Mouse (Mus musculus): ENCODE results near the gene Ggt6. TPM values are rescaled to one million over a fixed set of nuclear protein-coding genes. Genes with fewer than 3 reads are reported as not detected.

The Ggt6 gene
- total and polyA plus RNA-seq, 2 experiments from 2014 or later, result not detected

DNA sequence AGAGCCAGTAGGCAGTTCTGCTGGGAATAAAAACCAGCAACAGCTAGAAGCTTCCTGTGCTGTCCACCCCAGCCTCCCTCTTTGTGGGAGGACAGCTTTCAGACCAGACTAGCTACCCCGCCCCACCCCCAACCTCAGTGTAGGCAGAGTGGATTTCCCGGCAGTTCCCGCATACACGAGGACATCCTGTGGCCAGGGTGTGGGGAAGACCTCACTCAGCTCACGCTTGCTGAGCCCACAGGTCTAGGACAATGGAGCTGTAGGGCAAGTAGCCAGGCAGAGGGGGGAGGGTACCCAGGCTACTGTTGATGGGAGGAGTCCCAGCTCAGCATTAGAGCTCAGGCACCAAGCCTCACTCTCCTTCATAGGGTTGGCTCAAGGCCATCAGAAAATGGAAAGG, 33.9 kb downstream of the Ggt6 start:
- no peaks in the 10 kb centered on the region for H3K9me3 ChIP-seq (ENCODE audit: low read length)
- H3K36me3 ChIP-seq (ENCODE audit: insufficient read depth), result peaks cover 34% of the 10 kb centered on the region; the same call in 1 of the 2 replicates
- no peaks in the 10 kb centered on the region for H3K27me3 ChIP-seq (ENCODE audit: insufficient read depth, low read length)
- no peak for DNase-seq
- no peaks in the 10 kb centered on the region for H3K4me1 ChIP-seq (ENCODE audit: insufficient read depth)
- H3K4me2 ChIP-seq (ENCODE audit: low read depth), result no peak overlapping the region
- no peak overlapping the region for H3K9ac ChIP-seq
- no peak for ATAC-seq
- H3K27ac ChIP-seq (ENCODE audit: low read depth, low read length), result no peak overlapping the region
- WGBS, result 19% methylated on average over 5 of the region's 5 CpGs
- no peak overlapping the region for H3K4me3 ChIP-seq (ENCODE audit: low read depth, low read length)
- no peak for TF ChIP-seq CTCF (IDR thresholded peaks at IDR 0.05; ENCODE audit: low read depth)

DNA sequence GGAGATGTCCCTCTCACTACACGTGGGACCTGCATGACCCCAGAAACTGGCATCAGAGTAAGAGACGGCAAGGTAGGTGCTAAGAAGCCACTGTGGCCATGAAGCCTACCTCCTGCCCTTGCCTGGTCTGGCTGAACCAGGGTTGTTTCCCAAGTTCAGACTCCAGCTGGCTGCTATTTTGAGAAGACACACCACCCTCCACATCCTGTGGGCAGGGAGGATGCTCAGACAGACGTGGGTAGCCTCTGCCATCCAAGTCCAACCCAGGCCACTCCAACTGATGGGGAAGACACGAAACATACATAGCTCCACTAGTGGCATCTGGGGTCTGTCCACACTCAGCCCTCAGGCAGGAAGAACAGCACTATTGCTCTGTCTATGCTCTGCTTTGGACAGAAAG, 34.7 kb downstream of the Ggt6 start:
- no peak for TF ChIP-seq CTCF (IDR thresholded peaks at IDR 0.05; ENCODE audit: low read depth)
- Histone ChIP-seq H3K4me3 (ENCODE audit: low read depth, low read length) (no peak overlapping the region), H3K36me3 (ENCODE audit: insufficient read depth) (peaks cover 33% of the 10 kb centered on the region; the same call in 1 of the 2 replicates), H3K4me1 (ENCODE audit: insufficient read depth) (no peaks in the 10 kb centered on the region), H3K4me2 (ENCODE audit: low read depth) (no peak overlapping the region), H3K9ac (no peak overlapping the region), H3K27ac (ENCODE audit: low read depth, low read length) (no peak overlapping the region), H3K27me3 (ENCODE audit: insufficient read depth, low read length) (no peaks in the 10 kb centered on the region), H3K9me3 (ENCODE audit: low read length) (no peaks in the 10 kb centered on the region)
- ATAC-seq (no peak), DNase-seq (no peak)
- WGBS, result 63% methylated on average over 4 of the region's 4 CpGs

DNA sequence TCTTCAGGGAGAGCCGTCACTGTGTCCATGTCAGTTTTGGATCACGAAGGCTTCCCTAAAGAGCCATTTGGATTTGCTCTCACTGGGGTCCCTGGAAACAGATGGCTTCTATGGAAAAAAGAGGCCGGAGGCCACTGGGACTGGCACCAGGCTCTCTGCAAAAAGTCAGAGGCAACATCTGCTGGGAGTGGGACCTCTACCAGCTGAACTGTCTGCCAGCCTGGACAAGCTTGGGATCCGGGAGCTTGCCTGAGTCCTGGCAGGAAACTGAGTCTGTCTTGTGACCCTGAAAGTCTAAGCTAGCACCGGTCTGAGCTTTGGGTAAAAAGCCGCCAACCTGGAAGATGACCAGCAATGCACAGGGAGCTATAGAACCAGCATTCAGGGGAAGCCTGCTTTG, 36.1 kb downstream of the Ggt6 start:
- Histone ChIP-seq H3K27me3 (ENCODE audit: insufficient read depth, low read length) (no peaks in the 10 kb centered on the region), H3K4me1 (ENCODE audit: insufficient read depth) (no peaks in the 10 kb centered on the region), H3K36me3 (ENCODE audit: insufficient read depth) (peaks cover 25% of the 10 kb centered on the region; the same call in 1 of the 2 replicates), H3K4me2 (ENCODE audit: low read depth) (no peak overlapping the region), H3K4me3 (ENCODE audit: low read depth, low read length) (no peak overlapping the region), H3K9me3 (ENCODE audit: low read length) (no peaks in the 10 kb centered on the region), H3K9ac (no peak overlapping the region), H3K27ac (ENCODE audit: low read depth, low read length) (no peak overlapping the region)
- TF ChIP-seq CTCF (IDR thresholded peaks at IDR 0.05; ENCODE audit: low read depth), result no peak
- ATAC-seq, result no peak
- 67% methylated on average over 6 of the region's 6 CpGs for WGBS
- no peak for DNase-seq

DNA sequence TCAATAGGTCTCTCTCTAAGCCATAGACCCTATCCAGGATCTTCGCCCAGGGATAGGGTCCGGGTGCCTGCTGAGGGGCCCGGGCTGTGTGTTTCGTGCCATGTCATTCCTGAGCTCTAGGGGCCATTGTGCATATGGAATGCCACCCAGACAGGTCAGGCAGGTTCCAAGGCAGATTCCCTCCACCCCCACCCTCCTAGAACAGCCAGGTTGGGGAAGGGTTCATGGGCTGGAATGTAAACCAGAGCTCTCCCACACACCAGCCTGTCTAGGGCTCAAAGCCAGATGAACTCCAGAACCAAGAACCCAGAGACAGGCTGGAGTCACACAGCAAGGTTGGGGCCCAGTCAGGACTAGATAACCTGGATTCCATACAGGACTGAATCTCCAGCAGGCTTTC, 38.2 kb downstream of the Ggt6 start:
- peaks cover 25% of the 10 kb centered on the region; the same call in 1 of the 2 replicates for H3K36me3 ChIP-seq (ENCODE audit: insufficient read depth)
- no peaks in the 10 kb centered on the region for H3K4me1 ChIP-seq (ENCODE audit: insufficient read depth)
- H3K4me3 ChIP-seq (ENCODE audit: low read depth, low read length), result no peak overlapping the region
- WGBS, result 85% methylated on average over 4 of the region's 4 CpGs
- H3K9me3 ChIP-seq (ENCODE audit: low read length), result no peaks in the 10 kb centered on the region
- ATAC-seq (no peak), DNase-seq (no peak)
- H3K27me3 ChIP-seq (ENCODE audit: insufficient read depth, low read length), result no peaks in the 10 kb centered on the region
- H3K9ac ChIP-seq, result no peak overlapping the region
- H3K27ac ChIP-seq (ENCODE audit: low read depth, low read length), result no peak overlapping the region
- no peak overlapping the region for H3K4me2 ChIP-seq (ENCODE audit: low read depth)
- TF ChIP-seq CTCF (IDR thresholded peaks at IDR 0.05; ENCODE audit: low read depth), result no peak

DNA sequence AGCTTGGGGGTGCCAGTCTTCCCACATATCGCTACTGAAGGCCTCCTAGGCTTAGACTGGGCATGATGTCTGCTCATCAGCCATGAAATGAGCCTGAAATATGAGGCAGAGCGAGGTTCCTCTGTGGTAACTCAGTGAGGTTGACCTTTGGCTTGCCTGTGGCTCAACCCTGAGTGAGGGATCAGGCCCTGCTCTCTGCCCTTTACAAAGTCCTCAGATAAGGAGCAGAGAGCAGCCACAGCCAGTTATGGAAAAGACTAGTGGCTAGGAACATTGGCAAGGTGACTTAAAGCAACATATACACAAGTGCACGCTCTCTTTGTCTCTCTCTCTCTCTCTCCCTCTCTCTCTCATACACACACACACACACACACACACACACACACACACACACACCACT, 39.6 kb downstream of the Ggt6 start:
- TF ChIP-seq CTCF (IDR thresholded peaks at IDR 0.05; ENCODE audit: low read depth), result no peak
- WGBS, result 81% methylated on average over 3 of the region's 3 CpGs
- ATAC-seq, result no peak

DNA sequence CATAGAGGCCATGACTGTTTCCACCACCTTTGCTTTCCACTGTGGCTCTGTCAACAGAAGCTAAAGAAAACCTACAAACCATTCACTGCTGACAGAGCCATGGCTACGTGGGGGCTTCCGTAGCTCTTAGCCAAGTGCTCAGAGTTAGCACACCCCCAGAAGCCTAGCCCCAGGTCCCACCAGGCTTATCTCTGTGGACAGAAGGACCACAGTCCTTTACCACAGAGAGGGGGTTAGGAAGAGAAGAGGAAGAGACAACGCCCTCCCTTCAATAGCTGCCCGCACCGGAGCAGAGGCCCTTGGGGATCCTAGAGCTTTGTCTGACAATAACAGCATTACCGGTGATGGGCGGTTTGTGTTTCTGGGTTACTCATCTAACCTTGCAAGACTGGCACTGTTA, 40.1 kb downstream of the Ggt6 start:
- ATAC-seq (no peak), DNase-seq (no peak)
- Histone ChIP-seq H3K27ac (ENCODE audit: low read depth, low read length) (no peak overlapping the region), H3K36me3 (ENCODE audit: insufficient read depth) (peaks cover 22% of the 10 kb centered on the region; the same call in 1 of the 2 replicates), H3K4me3 (ENCODE audit: low read depth, low read length) (no peak overlapping the region), H3K27me3 (ENCODE audit: insufficient read depth, low read length) (no peaks in the 10 kb centered on the region), H3K9me3 (ENCODE audit: low read length) (no peaks in the 10 kb centered on the region), H3K4me2 (ENCODE audit: low read depth) (no peak overlapping the region), H3K4me1 (ENCODE audit: insufficient read depth) (no peaks in the 10 kb centered on the region), H3K9ac (no peak overlapping the region)
- TF ChIP-seq CTCF (IDR thresholded peaks at IDR 0.05; ENCODE audit: low read depth), result no peak
- WGBS, result 86% methylated on average over 7 of the region's 7 CpGs

More for the DNA sequence above, 39.6 kb downstream of the Ggt6 start:
- no peak for DNase-seq
- no peak overlapping the region for H3K4me2 ChIP-seq (ENCODE audit: low read depth)
- H3K36me3 ChIP-seq (ENCODE audit: insufficient read depth), result peaks cover 23% of the 10 kb centered on the region; the same call in 1 of the 2 replicates
- H3K27ac ChIP-seq (ENCODE audit: low read depth, low read length), result no peak overlapping the region
- no peaks in the 10 kb centered on the region for H3K27me3 ChIP-seq (ENCODE audit: insufficient read depth, low read length)
- H3K9me3 ChIP-seq (ENCODE audit: low read length), result no peaks in the 10 kb centered on the region
- H3K9ac ChIP-seq, result no peak overlapping the region
- H3K4me3 ChIP-seq (ENCODE audit: low read depth, low read length), result no peak overlapping the region
- H3K4me1 ChIP-seq (ENCODE audit: insufficient read depth), result no peaks in the 10 kb centered on the region

DNA sequence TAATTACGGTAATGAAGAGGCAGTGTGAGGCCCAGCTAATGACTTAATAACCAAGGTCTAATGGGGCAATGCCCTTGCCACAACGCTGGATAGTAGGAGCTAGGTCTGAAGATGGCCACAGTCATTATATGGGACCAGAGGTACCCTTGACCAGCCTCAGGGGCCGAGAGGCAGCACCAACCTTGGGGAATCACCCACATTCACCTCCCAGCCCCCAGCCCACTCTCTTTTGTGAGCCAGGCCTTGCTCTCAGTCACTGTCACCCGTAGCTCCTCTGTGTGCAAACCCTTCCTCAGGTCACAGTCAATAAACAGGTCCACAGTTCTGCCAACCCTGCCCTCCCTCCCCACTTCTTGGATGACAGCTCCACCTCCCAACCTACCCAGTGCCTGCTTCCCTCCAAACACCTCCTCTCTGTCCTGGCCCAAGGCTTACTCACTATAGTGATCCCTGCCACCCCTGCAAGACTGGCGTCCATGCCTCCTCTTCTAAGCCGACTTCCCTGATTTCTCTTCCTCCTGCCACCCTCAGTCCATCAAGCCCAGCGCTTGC, 40.8 kb downstream of the Ggt6 start:
- no peaks in the 10 kb centered on the region for H3K9me3 ChIP-seq (ENCODE audit: low read length)
- ATAC-seq, result no peak
- no peak overlapping the region for H3K4me3 ChIP-seq (ENCODE audit: low read depth, low read length)
- H3K9ac ChIP-seq, result no peak overlapping the region
- no peak overlapping the region for H3K27ac ChIP-seq (ENCODE audit: low read depth, low read length)
- DNase-seq, result no peak
- no peaks in the 10 kb centered on the region for H3K4me1 ChIP-seq (ENCODE audit: insufficient read depth)
- 82% methylated on average over 7 of the region's 7 CpGs for WGBS
- no peak overlapping the region for H3K4me2 ChIP-seq (ENCODE audit: low read depth)
- TF ChIP-seq CTCF (IDR thresholded peaks at IDR 0.05; ENCODE audit: low read depth), result no peak
- peaks cover 22% of the 10 kb centered on the region; the same call in 1 of the 2 replicates for H3K36me3 ChIP-seq (ENCODE audit: insufficient read depth)
- H3K27me3 ChIP-seq (ENCODE audit: insufficient read depth, low read length), result no peaks in the 10 kb centered on the region
